Mouse (Mus musculus): Measurements from ENCODE around the gene Rfx6. TPM values are rescaled to one million over a fixed set of nuclear protein-coding genes. Genes with fewer than 3 reads are reported as not detected.

The Rfx6 gene
- polyA plus RNA-seq (2015; fragmentation: Nextera tagmentation; extraction: Ambion mirVana): not detected in 2 replicates

DNA sequence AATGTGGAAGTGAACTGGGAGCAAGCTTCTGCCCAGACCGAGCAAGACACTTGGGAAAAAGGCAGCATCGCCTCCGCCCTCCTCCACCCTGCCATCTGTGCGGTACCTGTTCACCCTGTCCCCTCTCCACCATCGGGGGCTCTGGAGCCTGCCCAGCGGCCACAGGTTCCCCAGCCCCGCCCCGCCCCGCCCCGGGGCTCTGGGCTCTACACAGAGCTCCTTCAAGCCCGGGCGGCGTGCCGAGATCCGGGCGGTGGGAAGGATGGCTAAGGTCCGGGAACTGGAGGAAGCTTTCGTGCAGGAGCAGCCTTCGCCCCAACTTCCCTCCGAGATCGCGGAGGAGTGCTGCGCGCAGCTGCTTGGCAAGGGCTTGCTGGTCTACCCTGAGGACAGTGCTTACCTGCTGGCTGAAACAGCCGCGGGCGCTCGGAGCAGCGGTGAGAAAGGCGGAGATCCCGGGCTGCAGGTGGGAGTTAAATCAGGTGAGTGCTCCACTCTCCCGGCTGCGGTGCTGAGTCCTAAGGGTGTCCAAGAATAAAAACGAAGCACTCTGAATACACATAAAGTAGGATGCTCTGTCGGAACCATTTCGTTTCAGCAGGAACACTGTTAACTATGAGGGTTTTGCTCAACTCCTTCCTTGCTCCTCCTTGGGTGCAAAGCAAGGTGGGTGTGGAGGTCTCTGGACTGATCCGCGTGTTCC lies at the start of gene Rfx6:
Rfx6 (plus strand) TSS at position 209 of the 703 bp plus-strand sequence.
- Histone ChIP-seq H3K9ac (replicated peaks) (peak within 1 kb of the TSS; percentile 58), H3K27me3 (peaks cover 40% of the 10 kb centered on the region), H3K4me2 (replicated peaks) (peak within 1 kb of the TSS; percentile 97), H3K4me1 (replicated peaks) (peaks cover 15% of the 10 kb centered on the region), H3K27ac (no peak within 1 kb of the TSS), H3K4me3 (replicated peaks) (peak within 1 kb of the TSS; percentile 55), H3K9me3 (no peaks in the 10 kb centered on the region), H3K36me3 (no peaks in the 10 kb centered on the region)
- 1% methylated on average over 38 of the region's 38 CpGs for WGBS
- peak; percentile 92 for ATAC-seq

- Histone ChIP-seq H3K9ac (replicated peaks) (no peak within 1 kb of the TSS), H3K4me1 (replicated peaks) (no peaks in the 10 kb centered on the region), H3K4me2 (replicated peaks) (no peak within 1 kb of the TSS), H3K27me3 (no peaks in the 10 kb centered on the region), H3K27ac (no peak within 1 kb of the TSS), H3K4me3 (replicated peaks) (no peak within 1 kb of the TSS), H3K36me3 (no peaks in the 10 kb centered on the region), H3K9me3 (no peaks in the 10 kb centered on the region)
- WGBS: 74% methylated on average over 8 of the region's 8 CpGs
- no peak for ATAC-seq
Measured at GRCm38 (mm10) chr10:51631411-51632136, 46.0 kb upstream of the Rfx6 start, which contains the start of gene Gprc6a. Gene Gprc6a, minus strand, starts transcription at chr10:51631461.

- Histone ChIP-seq H3K4me2 (replicated peaks) (no peak overlapping the region), H3K27me3 (no peaks in the 10 kb centered on the region), H3K9ac (replicated peaks) (no peak overlapping the region), H3K4me1 (replicated peaks) (no peaks in the 10 kb centered on the region), H3K36me3 (no peaks in the 10 kb centered on the region), H3K4me3 (replicated peaks) (no peak overlapping the region), H3K9me3 (no peaks in the 10 kb centered on the region), H3K27ac (no peak overlapping the region)
- 78% methylated on average over 3 of the region's 3 CpGs for WGBS
- no peak for ATAC-seq
Measured at GRCm38 (mm10) chr10:51649506-51650221, 27.9 kb upstream of the Rfx6 start.

GRCm38 (mm10) chr10:51657324-51657723 lies 20.2 kb upstream of the Rfx6 start:
- no peaks in the 10 kb centered on the region for H3K36me3 ChIP-seq
- 79% methylated on average over 1 of the region's 1 CpGs for WGBS
- no peak overlapping the region for H3K4me3 ChIP-seq (replicated peaks)
- H3K27me3 ChIP-seq: no peaks in the 10 kb centered on the region
- H3K4me2 ChIP-seq (replicated peaks): no peak overlapping the region
- ATAC-seq: no peak
- H3K4me1 ChIP-seq (replicated peaks): no peaks in the 10 kb centered on the region
- H3K9me3 ChIP-seq: no peaks in the 10 kb centered on the region
- no peak overlapping the region for H3K9ac ChIP-seq (replicated peaks)
- H3K27ac ChIP-seq: no peak overlapping the region

- no peak overlapping the region for H3K4me2 ChIP-seq (replicated peaks)
- no peaks in the 10 kb centered on the region for H3K36me3 ChIP-seq
- no peak overlapping the region for H3K27ac ChIP-seq
- no peak overlapping the region for H3K4me3 ChIP-seq (replicated peaks)
- no peak overlapping the region for H3K9ac ChIP-seq (replicated peaks)
- ATAC-seq: no peak
- H3K27me3 ChIP-seq: no peaks in the 10 kb centered on the region
- no peaks in the 10 kb centered on the region for H3K9me3 ChIP-seq
- no peaks in the 10 kb centered on the region for H3K4me1 ChIP-seq (replicated peaks)
Measured at GRCm38 (mm10) chr10:51669334-51669733, 8.2 kb upstream of the Rfx6 start.

- no peak overlapping the region for H3K4me3 ChIP-seq (replicated peaks)
- H3K9me3 ChIP-seq: no peaks in the 10 kb centered on the region
- 81% methylated on average over 4 of the region's 4 CpGs for WGBS
- no peak overlapping the region for H3K9ac ChIP-seq (replicated peaks)
- peak; percentile 53; the same call in 1 of the 2 replicates for ATAC-seq
- H3K36me3 ChIP-seq: no peaks in the 10 kb centered on the region
- peaks cover 12% of the 10 kb centered on the region for H3K27me3 ChIP-seq
- no peak overlapping the region for H3K27ac ChIP-seq
- H3K4me2 ChIP-seq (replicated peaks): no peak overlapping the region
- no peaks in the 10 kb centered on the region for H3K4me1 ChIP-seq (replicated peaks)
Measured at GRCm38 (mm10) chr10:51671583-51671982, 6.0 kb upstream of the Rfx6 start.

DNA sequence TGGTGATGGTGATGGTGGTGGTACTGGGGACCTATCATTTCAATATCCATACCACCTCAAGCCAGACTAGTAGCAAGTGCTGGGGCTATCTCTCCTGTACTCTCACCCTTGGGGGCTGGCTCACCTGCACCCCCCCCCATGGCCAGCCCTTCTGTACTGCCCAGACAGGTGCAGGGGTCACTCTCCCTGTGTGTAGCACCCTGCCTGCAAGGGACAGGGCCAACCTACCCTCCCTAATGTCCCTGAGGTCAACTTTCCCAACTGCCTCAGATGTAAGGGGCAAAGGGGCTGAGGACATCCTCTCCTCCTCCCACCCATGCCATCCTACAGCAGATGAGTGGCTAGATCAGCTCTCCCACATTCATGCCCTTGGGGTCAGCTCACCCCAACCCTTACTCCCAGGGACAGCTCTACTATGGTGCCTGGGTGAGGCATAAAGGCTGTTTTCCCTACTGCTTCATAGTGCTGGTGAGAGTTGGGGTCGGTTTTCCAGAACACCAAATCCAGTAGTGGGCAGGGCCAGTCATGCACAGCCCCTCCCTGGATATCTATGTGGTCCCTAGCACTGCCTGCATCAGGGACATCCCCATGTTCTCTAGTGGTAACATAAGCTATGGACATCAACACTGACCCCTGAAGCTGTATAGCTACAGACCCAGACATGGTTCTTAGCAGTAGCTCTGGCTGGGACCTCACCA lies 5.3 kb upstream of the Rfx6 start:
- Histone ChIP-seq H3K36me3 (no peaks in the 10 kb centered on the region), H3K4me2 (replicated peaks) (no peak overlapping the region), H3K9ac (replicated peaks) (no peak overlapping the region), H3K4me1 (replicated peaks) (peaks cover 4% of the 10 kb centered on the region; the same call in 1 of the 2 replicates), H3K4me3 (replicated peaks) (no peak overlapping the region), H3K27ac (no peak overlapping the region), H3K27me3 (peaks cover 19% of the 10 kb centered on the region), H3K9me3 (no peaks in the 10 kb centered on the region)
- WGBS: 45% methylated on average over 1 of the region's 1 CpGs
- peak; percentile 53 for ATAC-seq

DNA sequence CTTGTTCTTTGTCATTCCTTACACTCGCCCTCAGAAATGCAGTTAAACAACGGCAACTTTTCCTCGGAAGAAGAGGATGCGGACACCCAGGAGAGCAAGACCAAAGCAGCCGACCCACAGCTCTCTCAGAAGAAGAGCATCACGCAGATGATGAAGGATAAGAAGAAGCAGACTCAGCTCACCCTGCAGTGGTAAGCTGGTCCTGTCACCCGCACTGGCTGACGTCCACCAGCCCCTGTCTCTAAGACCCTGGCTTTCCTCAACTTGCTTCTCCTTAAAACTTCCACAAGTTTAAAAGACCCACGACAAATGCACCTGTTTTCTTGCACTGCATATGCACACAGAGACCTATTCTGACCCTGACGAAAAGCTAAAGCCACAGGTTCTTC lies 689 bp downstream of the Rfx6 start:
- Histone ChIP-seq H3K27me3 (peaks cover 40% of the 10 kb centered on the region), H3K36me3 (no peaks in the 10 kb centered on the region), H3K9me3 (no peaks in the 10 kb centered on the region), H3K9ac (replicated peaks) (no peak overlapping the region), H3K4me3 (replicated peaks) (peak overlapping the region; percentile 55), H3K4me1 (replicated peaks) (peaks cover 15% of the 10 kb centered on the region), H3K27ac (no peak overlapping the region), H3K4me2 (replicated peaks) (peak overlapping the region; percentile 97)
- ATAC-seq: 0 out of 2 replicates have a peak, but pooled peaks have one; percentile 50
- WGBS: 4% methylated on average over 10 of the region's 10 CpGs

GRCm38 (mm10) chr10:51720904-51721303 lies 43.3 kb downstream of the Rfx6 start:
- Histone ChIP-seq H3K4me1 (replicated peaks) (no peaks in the 10 kb centered on the region), H3K27ac (no peak overlapping the region)
- ATAC-seq: no peak

GRCm38 (mm10) chr10:51761436-51761835 lies 83.9 kb downstream of the Rfx6 start:
- Histone ChIP-seq H3K27me3 (no peaks in the 10 kb centered on the region), H3K4me2 (replicated peaks) (no peak overlapping the region), H3K9me3 (no peaks in the 10 kb centered on the region), H3K4me3 (replicated peaks) (no peak overlapping the region), H3K36me3 (no peaks in the 10 kb centered on the region), H3K4me1 (replicated peaks) (no peaks in the 10 kb centered on the region), H3K9ac (replicated peaks) (no peak overlapping the region), H3K27ac (no peak overlapping the region)
- ATAC-seq: no peak
- 90% methylated on average over 5 of the region's 5 CpGs for WGBS

More at GRCm38 (mm10) chr10:51720904-51721303, 43.3 kb downstream of the Rfx6 start:
- Histone ChIP-seq H3K9ac (replicated peaks) (no peak overlapping the region), H3K4me3 (replicated peaks) (no peak overlapping the region), H3K36me3 (no peaks in the 10 kb centered on the region), H3K4me2 (replicated peaks) (no peak overlapping the region), H3K27me3 (no peaks in the 10 kb centered on the region), H3K9me3 (no peaks in the 10 kb centered on the region)
- WGBS: 83% methylated on average over 3 of the region's 3 CpGs

DNA sequence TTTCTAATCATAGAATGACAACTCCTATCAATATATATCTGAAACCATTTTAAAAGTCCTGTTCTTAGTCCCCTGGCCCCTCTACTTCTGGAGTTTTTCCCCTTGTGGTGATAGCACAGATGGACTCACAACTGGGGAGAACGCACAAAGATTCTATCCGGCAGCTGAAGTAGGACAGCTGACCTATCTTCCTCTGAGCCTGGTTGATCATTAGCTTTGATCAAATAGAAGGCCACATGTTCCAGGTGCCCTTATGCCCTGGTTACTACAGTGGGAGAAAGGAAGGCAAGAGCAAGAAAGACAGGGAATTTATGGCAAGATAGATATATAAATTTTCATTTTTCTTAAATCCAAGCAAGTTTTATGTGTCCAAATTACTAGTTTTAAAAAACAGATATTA lies 85.7 kb downstream of the Rfx6 start:
- WGBS: 91% methylated on average over 2 of the region's 2 CpGs
- no peaks in the 10 kb centered on the region for H3K9me3 ChIP-seq
- no peak overlapping the region for H3K27ac ChIP-seq
- H3K4me1 ChIP-seq (replicated peaks): no peaks in the 10 kb centered on the region
- H3K36me3 ChIP-seq: no peaks in the 10 kb centered on the region
- H3K4me3 ChIP-seq (replicated peaks): no peak overlapping the region
- no peak overlapping the region for H3K4me2 ChIP-seq (replicated peaks)
- H3K27me3 ChIP-seq: no peaks in the 10 kb centered on the region
- no peak overlapping the region for H3K9ac ChIP-seq (replicated peaks)
- no peak for ATAC-seq
